Mouse (Mus musculus): ENCODE data around the gene Gpr4. TPM values are rescaled to one million over a fixed set of nuclear protein-coding genes. Genes with fewer than 3 reads are reported as not detected.

Gene Gpr4
- polyA plus RNA-seq, 1 experiment = not detected

DNA sequence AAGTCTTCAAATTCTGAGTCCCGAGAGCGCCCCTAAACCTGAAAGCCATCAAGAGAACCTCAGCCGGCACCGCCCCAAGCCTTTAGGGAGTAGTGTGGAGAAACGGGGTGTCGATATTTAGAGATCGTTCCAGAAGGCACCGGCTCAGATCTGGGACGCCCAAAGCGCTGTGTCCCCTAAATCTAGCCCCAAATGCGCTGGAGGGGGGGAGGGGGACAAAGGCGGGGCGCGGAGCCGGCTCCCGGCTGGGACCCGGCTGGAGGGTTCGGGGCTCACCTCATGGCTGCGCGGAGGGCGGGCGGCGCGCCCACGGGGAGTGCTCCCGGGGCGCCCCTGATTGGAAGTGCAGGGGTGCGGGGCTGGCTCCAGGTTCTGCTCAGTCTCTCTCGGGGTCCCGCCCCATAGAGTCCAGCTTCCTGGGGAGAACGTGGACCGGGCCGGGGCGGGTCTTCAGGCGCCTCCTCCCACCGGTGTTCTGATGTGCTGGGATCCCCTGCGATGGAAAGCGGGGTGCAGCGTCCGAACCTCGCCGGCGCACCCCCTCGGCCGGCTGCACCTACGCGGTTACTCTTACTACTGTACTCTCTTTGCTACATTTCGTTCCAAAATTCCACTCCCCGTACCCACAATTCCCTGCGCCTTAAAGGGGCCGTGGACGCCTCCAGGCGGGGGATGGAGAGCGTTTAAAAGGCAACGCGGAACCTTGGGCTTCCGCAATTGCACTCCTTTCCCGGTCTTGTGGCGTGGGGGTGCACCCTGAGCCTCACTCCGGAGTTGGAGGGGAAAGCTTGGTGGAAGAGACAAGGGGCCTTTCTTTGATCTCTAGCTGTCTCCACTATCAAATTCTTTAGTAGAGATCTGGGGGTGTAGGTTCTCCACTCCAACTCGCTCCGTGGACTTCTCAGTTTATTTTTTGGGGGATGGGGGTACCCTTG, 59.2 kb downstream of the Gpr4 start, which contains the start of gene Vasp:
Vasp (minus strand) TSS at position 580 of the 935 bp plus-strand sequence.
- Histone ChIP-seq H3K4me3 (ENCODE audit: insufficient read depth, low read depth, low read length) (peak within 1 kb of the TSS; percentile 90), H3K4me1 (ENCODE audit: control insufficient read depth, insufficient read depth, low read length) (peaks cover 19% of the 10 kb centered on the region), H3K27ac (ENCODE audit: insufficient read depth, low read depth, low read length) (peak within 1 kb of the TSS; percentile 63)
- under 1% methylated on average over 62 of the region's 62 CpGs for WGBS
- no peak for TF ChIP-seq CTCF (IDR thresholded peaks at IDR 0.05; ENCODE audit: insufficient read depth, low read depth, low read length)
- no peak for TF ChIP-seq POLR2A (IDR thresholded peaks at IDR 0.05; ENCODE audit: insufficient read depth, low read depth, low read length)

DNA sequence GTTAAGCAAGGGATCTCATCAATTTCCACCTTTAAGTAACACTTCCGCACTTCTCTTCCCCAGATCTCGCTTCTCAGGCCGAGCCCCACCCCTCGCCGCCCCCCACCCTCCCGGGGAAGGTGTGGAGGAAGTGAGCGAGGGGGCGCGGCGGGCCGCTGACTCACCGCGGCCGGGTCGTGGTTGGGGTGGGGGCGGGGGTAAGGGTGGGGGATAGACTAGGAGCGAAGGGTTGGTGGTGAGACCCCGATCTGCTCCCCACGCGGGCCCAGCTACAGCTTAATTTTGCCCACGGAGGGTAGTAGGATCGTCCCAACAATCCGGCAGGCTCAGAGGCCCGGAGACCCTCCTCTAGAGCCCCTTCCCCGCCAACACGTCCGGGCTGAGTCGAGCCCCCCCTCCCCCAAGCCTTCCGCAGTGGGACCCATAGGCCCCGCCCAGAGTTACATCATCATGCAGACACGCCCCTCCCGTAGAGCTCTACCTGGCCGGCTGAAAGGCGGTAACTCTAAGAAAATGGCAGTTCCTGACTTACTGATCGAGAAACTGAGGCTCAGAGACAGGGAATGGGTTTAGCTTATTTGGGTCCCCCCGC, 59.9 kb downstream of the Gpr4 start:
- under 1% methylated on average over 35 of the region's 36 CpGs for WGBS
- H3K27ac ChIP-seq (ENCODE audit: insufficient read depth, low read depth, low read length) = 0 out of 2 replicates have a peak overlapping the region, but pooled peaks have one; percentile 63
- TF ChIP-seq CTCF (IDR thresholded peaks at IDR 0.05; ENCODE audit: insufficient read depth, low read depth, low read length) (no peak), POLR2A (IDR thresholded peaks at IDR 0.05; ENCODE audit: insufficient read depth, low read depth, low read length) (no peak)
- H3K4me3 ChIP-seq (ENCODE audit: insufficient read depth, low read depth, low read length) = peak overlapping the region; percentile 90
- peaks cover 18% of the 10 kb centered on the region for H3K4me1 ChIP-seq (ENCODE audit: control insufficient read depth, insufficient read depth, low read length)

Other genes with a start within 250 kb of the Gpr4 start
- gene Nanos2, start 225.1 kb upstream of the Gpr4 start, polyA plus RNA-seq (2012; ENCODE audit: insufficient read depth, insufficient read length, low replicate concordance, missing spikeins) = not detected in 2 replicates
- gene Mypop, start 221.3 kb upstream of the Gpr4 start, polyA plus RNA-seq (2012; ENCODE audit: insufficient read depth, insufficient read length, low replicate concordance, missing spikeins) = not detected in 2 replicates
- gene Irf2bp1, start 208.5 kb upstream of the Gpr4 start, polyA plus RNA-seq (2012; ENCODE audit: insufficient read depth, insufficient read length, low replicate concordance, missing spikeins) = not detected in 2 replicates
- not detected in 2 replicates for gene Foxa3, start 189.0 kb upstream of the Gpr4 start, polyA plus RNA-seq (2012; ENCODE audit: insufficient read depth, insufficient read length, low replicate concordance, missing spikeins)
- not detected in 2 replicates for gene Sympk, start 188.2 kb upstream of the Gpr4 start, polyA plus RNA-seq (2012; ENCODE audit: insufficient read depth, insufficient read length, low replicate concordance, missing spikeins)
- not detected in 2 replicates for gene Rsph6a, start 157.8 kb upstream of the Gpr4 start, polyA plus RNA-seq (2012; ENCODE audit: insufficient read depth, insufficient read length, low replicate concordance, missing spikeins)
- gene Dmwd, start 136.3 kb upstream of the Gpr4 start, polyA plus RNA-seq (2012; ENCODE audit: insufficient read depth, insufficient read length, low replicate concordance, missing spikeins) = not detected in 2 replicates
- not detected in 2 replicates for gene Dmpk, start 128.7 kb upstream of the Gpr4 start, polyA plus RNA-seq (2012; ENCODE audit: insufficient read depth, insufficient read length, low replicate concordance, missing spikeins)
- not detected in 2 replicates for gene Six5, start 117.9 kb upstream of the Gpr4 start, polyA plus RNA-seq (2012; ENCODE audit: insufficient read depth, insufficient read length, low replicate concordance, missing spikeins)
- not detected in 2 replicates for gene Gm4969, start 94.2 kb upstream of the Gpr4 start, polyA plus RNA-seq (2012; ENCODE audit: insufficient read depth, insufficient read length, low replicate concordance, missing spikeins)
- gene Fbxo46, start 92.7 kb upstream of the Gpr4 start, polyA plus RNA-seq (2012; ENCODE audit: insufficient read depth, insufficient read length, low replicate concordance, missing spikeins) = not detected in 2 replicates
- not detected in 2 replicates for gene Qpctl, start 63.2 kb upstream of the Gpr4 start, polyA plus RNA-seq (2012; ENCODE audit: insufficient read depth, insufficient read length, low replicate concordance, missing spikeins)
- not detected in 2 replicates for gene Snrpd2, start 62.8 kb upstream of the Gpr4 start, polyA plus RNA-seq (2012; ENCODE audit: insufficient read depth, insufficient read length, low replicate concordance, missing spikeins)
- not detected in 2 replicates for gene Gipr, start 46.4 kb upstream of the Gpr4 start, polyA plus RNA-seq (2012; ENCODE audit: insufficient read depth, insufficient read length, low replicate concordance, missing spikeins)
- not detected in 2 replicates for gene Eml2, start 36.1 kb upstream of the Gpr4 start, polyA plus RNA-seq (2012; ENCODE audit: insufficient read depth, insufficient read length, low replicate concordance, missing spikeins)
- not detected in 2 replicates for gene Opa3, start 15.8 kb downstream of the Gpr4 start, polyA plus RNA-seq (2012; ENCODE audit: insufficient read depth, insufficient read length, low replicate concordance, missing spikeins)
- gene Vasp, start 59.3 kb downstream of the Gpr4 start, polyA plus RNA-seq (2012; ENCODE audit: insufficient read depth, insufficient read length, low replicate concordance, missing spikeins) = not detected in 2 replicates
- not detected in 2 replicates for gene Ppm1n, start 67.5 kb downstream of the Gpr4 start, polyA plus RNA-seq (2012; ENCODE audit: insufficient read depth, insufficient read length, low replicate concordance, missing spikeins)
- gene Rtn2, start 70.1 kb downstream of the Gpr4 start, polyA plus RNA-seq (2012; ENCODE audit: insufficient read depth, insufficient read length, low replicate concordance, missing spikeins) = not detected in 2 replicates
- not detected in 2 replicates for gene Fosb, start 97.5 kb downstream of the Gpr4 start, polyA plus RNA-seq (2012; ENCODE audit: insufficient read depth, insufficient read length, low replicate concordance, missing spikeins)
- not detected in 2 replicates for gene Ercc1, start 132.2 kb downstream of the Gpr4 start, polyA plus RNA-seq (2012; ENCODE audit: insufficient read depth, insufficient read length, low replicate concordance, missing spikeins)
- not detected in 2 replicates for gene Cd3eap, start 146.9 kb downstream of the Gpr4 start, polyA plus RNA-seq (2012; ENCODE audit: insufficient read depth, insufficient read length, low replicate concordance, missing spikeins)
- gene Ppp1r13l, start 147.2 kb downstream of the Gpr4 start, polyA plus RNA-seq (2012; ENCODE audit: insufficient read depth, insufficient read length, low replicate concordance, missing spikeins) = not detected in 2 replicates
- not detected in 2 replicates for gene Ercc2, start 169.5 kb downstream of the Gpr4 start, polyA plus RNA-seq (2012; ENCODE audit: insufficient read depth, insufficient read length, low replicate concordance, missing spikeins)
- gene Klc3, start 191.6 kb downstream of the Gpr4 start, polyA plus RNA-seq (2012; ENCODE audit: insufficient read depth, insufficient read length, low replicate concordance, missing spikeins) = not detected in 2 replicates
- not detected in 2 replicates for gene Ckm, start 192.2 kb downstream of the Gpr4 start, polyA plus RNA-seq (2012; ENCODE audit: insufficient read depth, insufficient read length, low replicate concordance, missing spikeins)
- gene Mark4, start 246.3 kb downstream of the Gpr4 start, polyA plus RNA-seq (2012; ENCODE audit: insufficient read depth, insufficient read length, low replicate concordance, missing spikeins) = not detected in 2 replicates